Mouse (Mus musculus) MEL (cell line): Measurements from ENCODE around the gene Bbs9. TPM values are rescaled to one million over a fixed set of nuclear protein-coding genes. Genes with fewer than 3 reads are reported as not detected.

Experiments
- DNase-seq: peaks from one replicate; pipeline ENCODE4 v3.0.0; 2011; ENCODE audit warnings: low read depth, low spot score
- H3K27ac ChIP-seq: 2 replicates; pipeline ENCODE4 v1.5.1; 2012; ENCODE audit warnings: low read depth, mild to moderate bottlenecking, control low read depth, low read length, moderate library complexity; ENCODE audit not compliant: control insufficient read depth
- H3K27me3 ChIP-seq, 2 experiments: fragments of 150-350 bp in 1 of 2; sonication (generic) in 1 of 2; 2 replicates each; pipeline ENCODE4 v1.6.1; 2012; ENCODE audit warnings: low read length in 2 of 2, mild to moderate bottlenecking in 2 of 2, improper control_type of control experiment in 1 of 2, moderate library complexity in 1 of 2; ENCODE audit not compliant: insufficient read depth in 2 of 2, control insufficient read depth in 1 of 2
- H3K36me3 ChIP-seq, 2 experiments: 2 replicates each; pipeline ENCODE4 v1.6.1; 2012 to 2014; ENCODE audit warnings: low read length in 2 of 2, improper control_type of control experiment in 1 of 2, inconsistent platforms in 1 of 2, mild to moderate bottlenecking in 1 of 2; ENCODE audit not compliant: insufficient read depth in 2 of 2, control insufficient read depth in 1 of 2
- H3K4me1 ChIP-seq, 2 experiments: fragments of 150-350 bp in 1 of 2; sonication (generic) in 1 of 2; 2 replicates each; pipeline ENCODE4 v1.6.1; 2012; ENCODE audit warnings: low read length in 2 of 2, improper control_type of control experiment in 1 of 2, mild to moderate bottlenecking in 1 of 2; ENCODE audit not compliant: insufficient read depth in 2 of 2, control insufficient read depth in 1 of 2
- H3K4me3 ChIP-seq, 2 experiments: fragments of 150-350 bp in 1 of 2; sonication (generic) in 1 of 2; 2 replicates each; pipeline ENCODE4 v1.5.1; 2012; ENCODE audit warnings: low read depth in 2 of 2, low read length in 2 of 2, mild to moderate bottlenecking in 2 of 2, moderate library complexity in 2 of 2, control low read depth in 1 of 2, improper control_type of control experiment in 1 of 2; ENCODE audit not compliant: control insufficient read depth in 1 of 2, insufficient read depth in 1 of 2
- H3K79me2 ChIP-seq: 2 replicates; pipeline ENCODE4 v1.6.1; 2012; ENCODE audit warnings: mild to moderate bottlenecking, low read length, moderate library complexity; ENCODE audit not compliant: control insufficient read depth, poor library complexity, insufficient read depth
- H3K9ac ChIP-seq: 2 replicates; pipeline ENCODE4 v1.6.1; 2012; ENCODE audit warnings: low read depth, mild to moderate bottlenecking, control low read depth, low read length, moderate library complexity; ENCODE audit not compliant: control insufficient read depth, poor library complexity, severe bottlenecking
- H3K9me3 ChIP-seq: fragments of 150-350 bp; sonication (generic); replicated peaks from 2 replicates; pipeline ENCODE4 v1.6.1; 2012; ENCODE audit warnings: mild to moderate bottlenecking, low read length, improper control_type of control experiment, moderate library complexity; ENCODE audit not compliant: insufficient read depth
- CHD2 ChIP-seq: IDR thresholded peaks from 2 replicates; pipeline ENCODE4 v1.6.1; 2011; ENCODE audit warnings: low read length, improper control_type of control experiment
- CTCF ChIP-seq, 3 experiments: IDR thresholded peaks in 2 of 3; conservative IDR thresholded peaks in 1 of 3; 2 replicates each; pipeline ENCODE4 v1.5.1; 2011 to 2012; ENCODE audit warnings: low read length in 3 of 3, low read depth in 2 of 3, mild to moderate bottlenecking in 2 of 3, improper control_type of control experiment in 1 of 3, inconsistent platforms in 1 of 3, mixed read lengths in 1 of 3, moderate library complexity in 1 of 3; ENCODE audit not compliant: control insufficient read depth in 1 of 3, insufficient read depth in 1 of 3, poor library complexity in 1 of 3, severe bottlenecking in 1 of 3
- E2F4 ChIP-seq: IDR thresholded peaks from 2 replicates; pipeline ENCODE4 v1.6.1; 2011; ENCODE audit warnings: low read depth, low read length, improper control_type of control experiment, borderline replicate concordance
- EP300 ChIP-seq, 2 experiments: IDR thresholded peaks; 2 replicates each; pipeline ENCODE4 v1.6.1; 2011; ENCODE audit warnings: improper control_type of control experiment in 2 of 2, low read length in 2 of 2, low read depth in 1 of 2, mild to moderate bottlenecking in 1 of 2
- GABPA ChIP-seq: IDR thresholded peaks from 2 replicates; pipeline ENCODE4 v1.6.1; 2012; ENCODE audit warnings: low read depth, mild to moderate bottlenecking, inconsistent platforms, low read length, improper control_type of control experiment, moderate library complexity
- HCFC1 ChIP-seq: IDR thresholded peaks from 2 replicates; pipeline ENCODE4 v1.6.1; 2012; ENCODE audit warnings: low read depth, mild to moderate bottlenecking, inconsistent platforms, low read length, improper control_type of control experiment, moderate library complexity
- KAT2A ChIP-seq: conservative IDR thresholded peaks from 2 replicates; pipeline ENCODE4 v1.6.1; 2012; ENCODE audit warnings: low read depth, low read length, improper control_type of control experiment, inconsistent platforms
- MAFK ChIP-seq: IDR thresholded peaks from 2 replicates; pipeline ENCODE4 v1.6.1; 2011; ENCODE audit warnings: low read depth, mild to moderate bottlenecking, low read length, improper control_type of control experiment, borderline replicate concordance
- MAZ ChIP-seq: IDR thresholded peaks from 2 replicates; pipeline ENCODE4 v1.6.1; 2012; ENCODE audit warnings: low read depth, mild to moderate bottlenecking, inconsistent platforms, low read length, improper control_type of control experiment
- MEF2A ChIP-seq: IDR thresholded peaks from 2 replicates; pipeline ENCODE4 v1.6.1; 2014; ENCODE audit warnings: low read depth, mild to moderate bottlenecking, inconsistent platforms, low read length, improper control_type of control experiment; ENCODE audit not compliant: poor library complexity, insufficient replicate concordance, severe bottlenecking; ENCODE audit errors: extremely low read depth
- POLR2A ChIP-seq, 2 experiments: IDR thresholded peaks; 2 replicates each; pipeline ENCODE4 v1.6.1; 2011 to 2012; ENCODE audit warnings: low read length in 2 of 2, mild to moderate bottlenecking in 2 of 2, control low read depth in 1 of 2, improper control_type of control experiment in 1 of 2, low read depth in 1 of 2, moderate library complexity in 1 of 2; ENCODE audit not compliant: control insufficient read depth in 1 of 2, insufficient read depth in 1 of 2, poor library complexity in 1 of 2
- POLR2AphosphoS2 ChIP-seq: IDR thresholded peaks from 2 replicates; pipeline ENCODE4 v1.6.1; 2011; ENCODE audit warnings: low read length, improper control_type of control experiment
- POLR2AphosphoS5 ChIP-seq: IDR thresholded peaks from 2 replicates; pipeline ENCODE4 v1.6.1; 2012; ENCODE audit warnings: low read depth, borderline replicate concordance, mild to moderate bottlenecking, inconsistent platforms, low read length, moderate library complexity, mixed read lengths
- RAD21 ChIP-seq: IDR thresholded peaks from 2 replicates; pipeline ENCODE4 v1.6.1; 2011; ENCODE audit warnings: mild to moderate bottlenecking, low read depth, low read length, improper control_type of control experiment
- RCOR1 ChIP-seq: IDR thresholded peaks from 2 replicates; pipeline ENCODE4 v1.6.1; 2012; ENCODE audit warnings: low read depth, mild to moderate bottlenecking, inconsistent platforms, low read length, improper control_type of control experiment
- SIN3A ChIP-seq: IDR thresholded peaks from 2 replicates; pipeline ENCODE4 v1.6.1; 2012; ENCODE audit warnings: low read length, improper control_type of control experiment, inconsistent platforms
- SMC3 ChIP-seq: IDR thresholded peaks from 2 replicates; pipeline ENCODE4 v1.6.1; 2011; ENCODE audit warnings: low read depth, low read length, improper control_type of control experiment
- TAL1 ChIP-seq: IDR thresholded peaks from 2 replicates; pipeline ENCODE4 v1.6.1; 2012; ENCODE audit warnings: mild to moderate bottlenecking, inconsistent platforms, low read length, moderate library complexity, mixed read lengths
- TBP ChIP-seq: IDR thresholded peaks from 2 replicates; pipeline ENCODE4 v1.8.0; 2011; ENCODE audit warnings: low read depth, low read length, improper control_type of control experiment
- UBTF ChIP-seq: IDR thresholded peaks from 2 replicates; pipeline ENCODE4 v1.6.1; 2012; ENCODE audit warnings: low read depth, mild to moderate bottlenecking, inconsistent platforms, low read length, improper control_type of control experiment, moderate library complexity, borderline replicate concordance; ENCODE audit not compliant: insufficient read depth
- USF1 ChIP-seq: IDR thresholded peaks from 2 replicates; pipeline ENCODE4 v1.6.1; 2014; ENCODE audit warnings: low read depth, mild to moderate bottlenecking, inconsistent platforms, low read length, improper control_type of control experiment, moderate library complexity
- USF2 ChIP-seq, 2 experiments: IDR thresholded peaks; 2 replicates each; pipeline ENCODE4 v1.6.1; 2011 to 2012; ENCODE audit warnings: improper control_type of control experiment in 2 of 2, low read length in 2 of 2, borderline replicate concordance in 1 of 2, inconsistent platforms in 1 of 2, low read depth in 1 of 2, mild to moderate bottlenecking in 1 of 2; ENCODE audit not compliant: insufficient read depth in 1 of 2
- ZC3H11A ChIP-seq: IDR thresholded peaks from 2 replicates; pipeline ENCODE4 v1.6.1; 2012; ENCODE audit warnings: low read depth, mild to moderate bottlenecking, inconsistent platforms, low read length, improper control_type of control experiment
- ZKSCAN1 ChIP-seq: IDR thresholded peaks from 2 replicates; pipeline ENCODE4 v1.6.1; 2012; ENCODE audit warnings: low read depth, mild to moderate bottlenecking, inconsistent platforms, low read length, improper control_type of control experiment, moderate library complexity
- ZMIZ1 ChIP-seq: IDR thresholded peaks from 2 replicates; pipeline ENCODE4 v1.6.1; 2012; ENCODE audit warnings: low read depth, mild to moderate bottlenecking, inconsistent platforms, low read length, improper control_type of control experiment, moderate library complexity
- ZNF384 ChIP-seq: IDR thresholded peaks from 2 replicates; pipeline ENCODE4 v1.6.1; 2012; ENCODE audit warnings: low read depth, mild to moderate bottlenecking, inconsistent platforms, low read length, improper control_type of control experiment
- polyA plus RNA-seq, 2 experiments: library from polyadenylated mRNA; stranded (reverse) in 1 of 2; unstranded in 1 of 2; fragments of >175 nt in 1 of 2; fragments of >200 nt in 1 of 2; gene quantifications; 2 replicates each; pipeline versions ENCODE4 v1.2.1 to v1.2.4; 2012; ENCODE audit warnings: low replicate concordance in 2 of 2, low read depth in 1 of 2; ENCODE audit not compliant: insufficient read length in 2 of 2, insufficient read depth in 1 of 2, missing spikeins in 1 of 2
- total RNA-seq: library from RNA; depleted of rRNA; stranded (reverse); fragments of 300-350 nt; gene quantifications from 2 replicates; pipeline ENCODE4 v1.2.3, GENCODE M21; 2012

Bbs9 gene
- total and polyA plus RNA-seq, 3 experiments = 18.5 to 19.5 TPM; not detected in 1

DNA sequence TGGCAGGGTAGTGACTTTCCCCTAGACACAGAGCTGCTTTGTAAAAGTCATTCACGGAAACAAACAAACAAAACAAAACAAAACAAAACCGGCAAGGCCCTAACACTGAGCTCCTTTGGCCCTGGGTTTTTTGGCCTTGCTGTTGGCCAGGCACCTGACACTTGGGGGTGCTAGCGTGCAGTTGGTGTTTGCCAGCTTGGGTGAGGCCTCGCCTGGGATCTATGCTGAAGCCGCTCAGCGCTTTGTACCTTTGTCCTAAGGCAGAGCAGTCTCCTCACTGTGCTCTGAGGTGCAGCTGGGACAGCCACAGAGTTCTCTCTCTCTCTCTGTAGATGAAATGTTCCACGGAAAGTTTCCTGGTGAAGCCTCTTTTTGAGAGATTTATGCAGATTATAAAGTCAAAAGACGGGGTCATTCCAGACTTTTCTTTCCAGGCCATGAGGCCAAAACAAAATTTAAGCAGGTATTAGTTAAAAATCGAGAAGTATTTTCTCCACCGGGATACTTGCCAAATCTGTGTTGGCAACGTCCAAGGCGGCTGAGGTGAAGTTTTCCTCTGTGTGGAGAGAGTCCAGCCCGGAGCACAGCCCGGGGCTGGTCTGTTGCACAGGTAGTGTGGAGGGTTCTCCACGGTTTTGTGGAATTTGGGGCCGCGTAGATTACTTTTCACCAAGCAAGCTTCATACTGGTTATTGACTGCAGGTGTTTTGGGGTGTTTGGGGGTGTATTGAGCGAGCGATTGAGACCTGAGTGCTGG is 233.6 kb downstream of the Bbs9 start:
- no peak overlapping the region for H3K4me3 ChIP-seq
- TF ChIP-seq KAT2A = no peak
- TF ChIP-seq CTCF (IDR thresholded peaks at IDR 0.05 in 2 of 3, conservative IDR thresholded peaks at IDR 0.05 in 1 of 3; ENCODE audit: control insufficient read depth in 1 of 3, insufficient read depth in 1 of 3, low read depth in 2 of 3, low read length in 3 of 3, poor library complexity in 1 of 3, severe bottlenecking in 1 of 3) = peak; percentile 72 to 95 (median 95)
- no peak for TF ChIP-seq ZMIZ1
- peak; percentile 93 for TF ChIP-seq SMC3
- no peak for TF ChIP-seq E2F4
- peak; percentile 92 for TF ChIP-seq RAD21
- no peak for TF ChIP-seq CHD2
- TF ChIP-seq RCOR1 = no peak
- no peak for TF ChIP-seq UBTF
- no peak for TF ChIP-seq ZNF384
- peak; percentile 40; the same call in 1 of the 2 replicates for TF ChIP-seq USF1
- no peak for TF ChIP-seq MEF2A
- TF ChIP-seq ZKSCAN1 = no peak
- no peak for TF ChIP-seq POLR2A (IDR thresholded peaks at IDR 0.05; ENCODE audit: control insufficient read depth in 1 of 2, insufficient read depth in 1 of 2, low read depth in 1 of 2, low read length in 2 of 2, poor library complexity in 1 of 2)
- TF ChIP-seq POLR2AphosphoS5 = no peak
- 0 out of 2 replicates have a peak, but pooled peaks have one; percentile 21 for TF ChIP-seq SIN3A
- peak; percentile 78 for TF ChIP-seq ZC3H11A
- TF ChIP-seq EP300 (IDR thresholded peaks at IDR 0.05; ENCODE audit: low read depth in 1 of 2, low read length in 2 of 2) = no peak
- no peak for TF ChIP-seq POLR2AphosphoS2
- TF ChIP-seq TAL1 = no peak
- TF ChIP-seq HCFC1 = no peak
- no peak for TF ChIP-seq USF2 (IDR thresholded peaks at IDR 0.05; ENCODE audit: borderline replicate concordance in 1 of 2, insufficient read depth in 1 of 2, low read depth in 1 of 2, low read length in 2 of 2)
- no peak for TF ChIP-seq MAZ
- TF ChIP-seq GABPA = no peak
- peak; percentile 17; the same call in 1 of the 2 replicates for TF ChIP-seq MAFK
- 0 out of 2 replicates have a peak, but pooled peaks have one; percentile 26 for TF ChIP-seq TBP

More for the DNA sequence above, 233.6 kb downstream of the Bbs9 start:
- Histone ChIP-seq H3K27ac (no peak overlapping the region), H3K27me3 (no peaks in the 10 kb centered on the region), H3K9me3 (no peaks in the 10 kb centered on the region), H3K36me3 (no peaks in the 10 kb centered on the region), H3K4me1 (no peaks in the 10 kb centered on the region), H3K9ac (no peak overlapping the region), H3K79me2 (no peaks in the 10 kb centered on the region)
- peak; percentile 72 for DNase-seq
